Mouse (Mus musculus) forebrain, embryonic 13.5 days (tissue): ENCODE measurements at regions not wholly inside any gene's neighbourhood (a gene's known extent, or its start where the extent isn't known, plus 50 kb on each side); places are given as distances from the start of the nearest gene placed in this dataset.
A peak's percentile ranks its signal among the peaks of the same experiment; 100 is the strongest.
"Not testable (repeated sequence)": the region's sequence is repeated elsewhere in the genome, so short reads cannot be mapped to it uniquely, and the experiment has no call there.

ENCODE experiments used
- ATAC-seq: fragments of 200-750 bp; cut with Nextera tagmentation; 2 replicates; pipeline ENCODE4 v1.8.0; 2017
- H3K27ac ChIP-seq: fragments of 300-500 bp; sonication (generic); 2 replicates; pipeline ENCODE4 v1.5.1; 2015; ENCODE audit warnings: inconsistent platforms, mild to moderate bottlenecking, moderate library complexity
- H3K27me3 ChIP-seq: fragments of 300-500 bp; sonication (generic); 2 replicates; pipeline ENCODE4 v1.6.1; 2015; ENCODE audit warnings: mild to moderate bottlenecking, inconsistent platforms
- H3K36me3 ChIP-seq: fragments of 300-500 bp; sonication (generic); 2 replicates; pipeline ENCODE4 v1.6.1; 2015; ENCODE audit warnings: mild to moderate bottlenecking, inconsistent platforms; ENCODE audit not compliant: poor library complexity, severe bottlenecking
- H3K4me1 ChIP-seq: fragments of 300-500 bp; sonication (generic); 2 replicates; pipeline ENCODE4 v1.6.1; 2015; ENCODE audit warnings: inconsistent platforms
- H3K4me2 ChIP-seq: fragments of 300-500 bp; sonication (generic); 2 replicates; pipeline ENCODE4 v1.6.1; 2015; ENCODE audit warnings: inconsistent platforms, mild to moderate bottlenecking, moderate library complexity
- H3K4me3 ChIP-seq: fragments of 300-500 bp; sonication (generic); 2 replicates; pipeline ENCODE4 v1.5.1; 2015; ENCODE audit warnings: mild to moderate bottlenecking, inconsistent platforms
- H3K9ac ChIP-seq: fragments of 300-500 bp; sonication (generic); 2 replicates; pipeline ENCODE4 v1.6.1; 2015; ENCODE audit warnings: mild to moderate bottlenecking, inconsistent platforms
- H3K9me3 ChIP-seq: fragments of 300-500 bp; sonication (generic); replicated peaks from 2 replicates; pipeline ENCODE4 v1.6.1; 2016; ENCODE audit warnings: inconsistent platforms
- WGBS: fragments of 180-500 bp; shearing (Covaris S2); methylation state at CpG from one replicate; pipeline ENCODE4 v1.1.7; 2015; 5-methylcytosine and 5-hydroxymethylcytosine counted together

- not testable (repeated sequence) for H3K36me3 ChIP-seq, H3K4me1 ChIP-seq, H3K27me3 ChIP-seq, H3K27ac ChIP-seq, H3K4me2 ChIP-seq, H3K4me3 ChIP-seq, ATAC-seq, H3K9me3 ChIP-seq, H3K9ac ChIP-seq
- WGBS, result 66% methylated on average over 2 of the region's 5 CpGs
These were observed 51.2 kb upstream of the Cldn34a start for GRCm38 (mm10) chrX:152511922-152512321.

GRCm38 (mm10) chrX:152505405-152505804 lies 57.7 kb upstream of the Cldn34a start:
- H3K4me1 ChIP-seq, H3K4me2 ChIP-seq: not testable (repeated sequence)
- no CpG with 5 or more reads among the region's 3 CpGs for WGBS

GRCm38 (mm10) chrX:152499371-152499957 lies 63.7 kb upstream of the Cldn34a start:
- not testable (repeated sequence) for H3K9me3 ChIP-seq, H3K27me3 ChIP-seq, ATAC-seq, H3K36me3 ChIP-seq, H3K4me1 ChIP-seq, H3K27ac ChIP-seq, H3K4me2 ChIP-seq, H3K9ac ChIP-seq, H3K4me3 ChIP-seq
- WGBS, result no CpG with 5 or more reads among the region's 5 CpGs

More at GRCm38 (mm10) chrX:152505405-152505804, 57.7 kb upstream of the Cldn34a start:
- not testable (repeated sequence) for H3K9ac ChIP-seq, H3K36me3 ChIP-seq, H3K27me3 ChIP-seq, H3K27ac ChIP-seq, H3K4me3 ChIP-seq, H3K9me3 ChIP-seq
- ATAC-seq, result peak; percentile 30; the same call in 1 of the 2 replicates

- no peaks in the 10 kb centered on the region for H3K4me1 ChIP-seq
- no peaks in the 10 kb centered on the region for H3K36me3 ChIP-seq
- no peak overlapping the region for H3K9ac ChIP-seq
- 19% methylated on average over 4 of the region's 4 CpGs for WGBS
- H3K27ac ChIP-seq, result no peak overlapping the region
- peaks cover 17% of the 10 kb centered on the region; the same call in 1 of the 2 replicates for H3K27me3 ChIP-seq
- H3K4me3 ChIP-seq, result no peak overlapping the region
- ATAC-seq, result no peak
- no peaks in the 10 kb centered on the region for H3K9me3 ChIP-seq
- H3K4me2 ChIP-seq, result no peak overlapping the region
These were observed 91.6 kb upstream of the Cldn34a start for GRCm38 (mm10) chrX:152471387-152472010.

GRCm38 (mm10) chrX:152424432-152424958 lies 56.0 kb upstream of the Gpr173 start:
- not testable (repeated sequence) for H3K4me2 ChIP-seq, H3K36me3 ChIP-seq, H3K4me3 ChIP-seq, H3K4me1 ChIP-seq, H3K27ac ChIP-seq, H3K9ac ChIP-seq, ATAC-seq, H3K9me3 ChIP-seq, H3K27me3 ChIP-seq
- no CpG with 5 or more reads among the region's 5 CpGs for WGBS

GRCm38 (mm10) chrX:152418512-152418911 lies 50.0 kb upstream of the Gpr173 start:
- WGBS, result no CpG with 5 or more reads among the region's 3 CpGs
- not testable (repeated sequence) for H3K27me3 ChIP-seq, H3K4me1 ChIP-seq, H3K4me2 ChIP-seq, H3K36me3 ChIP-seq, H3K4me3 ChIP-seq, H3K27ac ChIP-seq, H3K9me3 ChIP-seq, H3K9ac ChIP-seq
- peak; percentile 53; the same call in 1 of the 2 replicates for ATAC-seq
